Mouse (Mus musculus) embryonic facial prominence, embryonic 10.5 days (tissue): ENCODE results near the gene Tmem177. TPM values are rescaled to one million over a fixed set of nuclear protein-coding genes. Genes with fewer than 3 reads are reported as not detected.

Experiments
- DNase-seq: peaks from one replicate; pipeline ENCODE4 v3.0.0-alpha.2; 2017; ENCODE audit warnings: low spot score
- H3K27ac ChIP-seq: fragments of 300-500 bp; sonication (generic); replicated peaks from 2 replicates; pipeline ENCODE4 v1.5.1; 2016; ENCODE audit warnings: mild to moderate bottlenecking
- H3K27me3 ChIP-seq: fragments of 300-500 bp; sonication (generic); replicated peaks from 2 replicates; pipeline ENCODE4 v1.6.1; 2016; ENCODE audit warnings: low read depth, mild to moderate bottlenecking; ENCODE audit not compliant: poor library complexity, severe bottlenecking
- H3K36me3 ChIP-seq: fragments of 300-500 bp; sonication (generic); replicated peaks from 2 replicates; pipeline ENCODE4 v1.6.1; 2016; ENCODE audit warnings: mild to moderate bottlenecking, moderate library complexity
- H3K4me1 ChIP-seq: fragments of 300-500 bp; sonication (generic); 2 replicates; pipeline ENCODE4 v1.6.1; 2016
- H3K4me3 ChIP-seq: fragments of 300-500 bp; sonication (generic); 2 replicates; pipeline ENCODE4 v1.5.1; 2016; ENCODE audit warnings: mild to moderate bottlenecking, moderate library complexity
- H3K9me3 ChIP-seq: fragments of 300-500 bp; sonication (generic); 2 replicates; pipeline ENCODE4 v1.6.1; 2016; ENCODE audit warnings: mild to moderate bottlenecking
- WGBS: fragments of 180-500 bp; shearing (Covaris S2); methylation state at CpG from one replicate; pipeline ENCODE4 v1.1.7; 2016; 5-methylcytosine and 5-hydroxymethylcytosine counted together
- polyA plus RNA-seq: library from polyadenylated mRNA; unstranded; fragments of >200 nt; fragmentation: Nextera tagmentation; extraction: Ambion mirVana; gene quantifications from 2 replicates; pipeline ENCODE4 v1.2.1, GENCODE M21; 2016

Tmem177 gene
- polyA plus RNA-seq, 1 experiment from 2014 or later = 10.4 TPM

DNA sequence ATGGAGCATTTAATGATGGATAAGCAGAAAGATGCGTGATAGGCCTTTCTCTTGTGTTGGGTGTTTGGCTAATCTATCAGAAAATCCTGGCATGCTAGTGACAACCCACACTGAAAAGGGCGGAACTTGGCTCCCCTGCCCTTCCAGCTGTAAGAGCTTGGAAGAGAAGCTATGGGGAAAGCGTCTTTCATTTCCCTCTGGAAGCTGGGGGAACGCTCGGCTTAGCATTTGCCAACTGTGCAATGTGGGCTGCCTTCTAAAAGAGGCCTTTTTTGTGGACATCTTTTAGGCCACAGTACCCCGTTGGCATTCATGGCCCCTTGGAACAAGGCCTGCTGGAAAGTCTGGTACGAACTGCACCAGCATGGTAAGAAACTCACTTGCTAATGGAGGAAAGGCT, 34.1 kb downstream of the Tmem177 start:
- Histone ChIP-seq H3K27ac (no peak overlapping the region), H3K27me3 (no peaks in the 10 kb centered on the region), H3K4me1 (peaks cover 8% of the 10 kb centered on the region), H3K4me3 (no peak overlapping the region), H3K36me3 (no peaks in the 10 kb centered on the region), H3K9me3 (no peaks in the 10 kb centered on the region)
- WGBS = 88% methylated on average over 7 of the region's 7 CpGs
- DNase-seq = no peak

- no peak overlapping the region for H3K27ac ChIP-seq
- no peaks in the 10 kb centered on the region for H3K36me3 ChIP-seq
- 90% methylated on average over 4 of the region's 4 CpGs for WGBS
Observed at GRCm38 (mm10) chr1:119877469-119877868, 35.5 kb downstream of the Tmem177 start.

DNA sequence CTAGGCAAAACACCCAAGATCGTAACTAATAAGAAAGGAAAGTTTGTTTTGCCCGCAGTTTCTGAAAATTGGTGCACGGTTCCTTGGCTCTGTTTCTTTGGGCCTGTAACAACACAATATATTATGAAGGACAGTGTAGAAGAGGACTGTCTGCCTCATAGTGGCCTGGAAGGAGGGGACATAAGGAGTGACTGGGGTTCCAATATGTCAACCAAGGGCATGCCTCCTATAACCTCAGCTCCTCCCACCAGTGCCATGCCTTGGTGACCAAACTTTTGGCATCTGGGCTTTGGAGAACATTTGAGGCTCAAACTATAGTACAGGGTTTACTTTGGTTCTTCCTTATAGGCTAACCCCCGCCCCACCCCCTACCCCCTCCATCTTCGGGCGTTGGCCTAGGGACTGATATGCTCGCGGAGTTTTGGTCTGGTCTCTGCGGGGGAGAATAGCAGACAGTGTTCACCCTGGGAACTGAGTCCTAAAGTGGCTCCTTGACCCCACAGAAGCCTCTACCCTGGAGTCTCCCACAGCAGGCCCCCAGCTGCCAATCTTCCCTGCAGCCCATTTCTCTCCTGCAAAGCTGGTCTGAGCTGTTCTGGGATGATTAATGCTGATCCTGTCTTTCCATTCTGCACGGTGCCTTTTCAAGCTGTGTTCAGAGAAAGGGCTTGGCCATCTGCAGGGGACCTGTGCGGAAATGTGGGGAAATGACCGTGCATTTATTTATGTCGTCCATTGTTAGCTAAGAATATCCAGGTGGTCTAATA, 44.4 kb downstream of the Tmem177 start:
- 70% methylated on average over 13 of the region's 13 CpGs for WGBS
- H3K9me3 ChIP-seq = no peaks in the 10 kb centered on the region
- no peaks in the 10 kb centered on the region for H3K27me3 ChIP-seq
- peaks cover 17% of the 10 kb centered on the region for H3K4me1 ChIP-seq
- H3K27ac ChIP-seq = no peak overlapping the region
- H3K4me3 ChIP-seq = no peak overlapping the region
- DNase-seq = no peak
- no peaks in the 10 kb centered on the region for H3K36me3 ChIP-seq

More at GRCm38 (mm10) chr1:119877469-119877868, 35.5 kb downstream of the Tmem177 start:
- DNase-seq = no peak
- no peaks in the 10 kb centered on the region for H3K27me3 ChIP-seq
- no peak overlapping the region for H3K4me3 ChIP-seq
- no peaks in the 10 kb centered on the region for H3K9me3 ChIP-seq
- H3K4me1 ChIP-seq = peaks cover 8% of the 10 kb centered on the region

- Histone ChIP-seq H3K4me3 (no peak overlapping the region), H3K4me1 (peaks cover 17% of the 10 kb centered on the region), H3K36me3 (no peaks in the 10 kb centered on the region), H3K27me3 (no peaks in the 10 kb centered on the region), H3K27ac (0 out of 2 replicates have a peak overlapping the region, but pooled peaks have one; percentile 14), H3K9me3 (no peaks in the 10 kb centered on the region)
- no peak for DNase-seq
- 34% methylated on average over 2 of the region's 2 CpGs for WGBS
Observed at GRCm38 (mm10) chr1:119867300-119867699, 45.7 kb downstream of the Tmem177 start.

DNA sequence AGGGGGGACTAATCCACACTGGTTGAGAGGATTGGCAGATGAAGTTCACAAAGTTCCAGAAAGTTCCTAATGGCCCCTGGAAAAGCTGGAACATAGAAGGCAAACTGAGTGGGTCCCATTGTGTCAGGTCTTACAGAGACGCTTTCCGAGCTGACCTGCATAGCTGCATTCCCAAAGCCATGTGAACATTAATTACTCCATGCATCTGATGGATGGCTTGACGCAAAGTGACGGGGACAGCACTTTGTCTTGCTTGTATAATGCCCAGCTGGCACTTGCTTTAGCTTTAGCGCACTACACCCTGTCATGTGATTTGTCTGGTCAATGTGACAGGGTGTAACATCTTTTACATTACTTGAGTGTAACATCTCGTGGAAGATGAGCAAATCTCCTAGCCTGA, 47.7 kb downstream of the Tmem177 start:
- WGBS = 82% methylated on average over 6 of the region's 6 CpGs
- H3K36me3 ChIP-seq = no peaks in the 10 kb centered on the region

GRCm38 (mm10) chr1:119863507-119864296, 49.3 kb downstream of the Tmem177 start:
- peaks cover 8% of the 10 kb centered on the region for H3K4me1 ChIP-seq
- H3K36me3 ChIP-seq = no peaks in the 10 kb centered on the region
- H3K27ac ChIP-seq = no peak overlapping the region
- H3K4me3 ChIP-seq = no peak overlapping the region
- H3K9me3 ChIP-seq = no peaks in the 10 kb centered on the region
- H3K27me3 ChIP-seq = no peaks in the 10 kb centered on the region
- 78% methylated on average over 7 of the region's 7 CpGs for WGBS
- DNase-seq = no peak

More for the DNA sequence above, 47.7 kb downstream of the Tmem177 start:
- no peak overlapping the region for H3K4me3 ChIP-seq
- H3K4me1 ChIP-seq = peaks cover 17% of the 10 kb centered on the region
- no peak overlapping the region for H3K27ac ChIP-seq
- H3K27me3 ChIP-seq = no peaks in the 10 kb centered on the region
- no peak for DNase-seq
- H3K9me3 ChIP-seq = no peaks in the 10 kb centered on the region

GRCm38 (mm10) chr1:119859566-119859965, 53.4 kb downstream of the Tmem177 start:
- no peaks in the 10 kb centered on the region for H3K27me3 ChIP-seq
- WGBS = 83% methylated on average over 5 of the region's 5 CpGs
- no peak overlapping the region for H3K4me3 ChIP-seq
- no peak overlapping the region for H3K27ac ChIP-seq
- no peaks in the 10 kb centered on the region for H3K36me3 ChIP-seq
- no peak for DNase-seq
- H3K4me1 ChIP-seq = no peaks in the 10 kb centered on the region
- H3K9me3 ChIP-seq = 0 out of 2 replicates have a peak, but pooled peaks cover 3% of the 10 kb centered on the region

Other genes starting within 250 kb of the Tmem177 start
- gene Ptpn4, start 75.6 kb downstream of the Tmem177 start, polyA plus RNA-seq = 5.4 and 6.3 TPM in 2 replicates
- not detected in 2 replicates for gene Cfap221, start 84.0 kb upstream of the Tmem177 start, polyA plus RNA-seq
- 0.16 and 0.24 TPM in 2 replicates for gene Sctr, start 93.7 kb upstream of the Tmem177 start, polyA plus RNA-seq
- gene Tmem37, start 160.9 kb upstream of the Tmem177 start, polyA plus RNA-seq = 5.2 and 7.2 TPM in 2 replicates
- 693 and 727 TPM in 2 replicates for gene Dbi, start 207.9 kb upstream of the Tmem177 start, polyA plus RNA-seq
- 19.8 and 20.7 TPM in 2 replicates for gene 3110009E18Rik, start 208.0 kb upstream of the Tmem177 start, polyA plus RNA-seq